Comparison of ENCODE assay signal across 16 mouse cellular contexts in genomic region chr6:31933956-31934355, GRCm38 (mm10).
A peak's percentile ranks its signal among the peaks of the same experiment; 100 is the strongest.
DNase-seq lines count a peak whose midpoint lies in the region; ATAC-seq and TF ChIP-seq lines count a peak whose summit lies in the region.
"Had no signal": no experiment of that assay in that cellular context is flagged by ENCODE, and none has a peak within 500 bp of the region (broad histone marks: within the 10 kb centered on the region; RNA-seq: fewer than 3 reads in every experiment).

No protein-coding gene starts in this region.

- H3K4me1 ChIP-seq in hindbrain, embryonic 11.5 days (replicated peaks; ENCODE audit: control insufficient read depth, insufficient read depth, low read length), result peaks cover 5% of the 10 kb centered on the region
- H3K4me1 ChIP-seq in hindbrain, embryonic 16.5 days (ENCODE audit: control insufficient read depth, insufficient read depth, low read depth, low read length), result peaks cover 5% of the 10 kb centered on the region
- H3K4me1 ChIP-seq in midbrain, embryonic 11.5 days (ENCODE audit: control insufficient read depth, insufficient read depth, low read length), result peaks cover 11% of the 10 kb centered on the region
- 0 out of 2 replicates have a peak, but pooled peaks cover 7% of the 10 kb centered on the region for H3K4me1 ChIP-seq in midbrain, postnatal 0 days (ENCODE audit: insufficient read depth, low read length)
- H3K4me1 ChIP-seq in midbrain, embryonic 13.5 days (replicated peaks), result peaks cover 19% of the 10 kb centered on the region
- H3K4me1 ChIP-seq in lung, adult 2 months (ENCODE audit: control insufficient read depth, insufficient read depth, low read length), result no peaks in the 10 kb centered on the region
- H3K4me1 ChIP-seq: stomach, embryonic 15.5 days had no signal

- H3K4me3 ChIP-seq in hindbrain, embryonic 11.5 days (ENCODE audit: low read depth, low read length), result no peak overlapping the region
- H3K4me3 ChIP-seq in hindbrain, embryonic 16.5 days (ENCODE audit: low read length), result no peak overlapping the region
- H3K4me3 ChIP-seq in midbrain, embryonic 11.5 days (ENCODE audit: low read depth, low read length), result no peak overlapping the region
- no peak overlapping the region for H3K4me3 ChIP-seq in midbrain, postnatal 0 days (ENCODE audit: low read depth, low read length)
- no peak overlapping the region for H3K4me3 ChIP-seq in midbrain, embryonic 13.5 days (replicated peaks)
- H3K4me3 ChIP-seq in lung, adult 2 months (replicated peaks; ENCODE audit: extremely low read depth, low read depth, low read length), result no peak overlapping the region
- H3K4me3 ChIP-seq: hindbrain, embryonic 15.5 days; limb, embryonic 13.5 days; stomach, embryonic 15.5 days had no signal

- H3K36me3 ChIP-seq in hindbrain, embryonic 11.5 days (ENCODE audit: control insufficient read depth, insufficient read depth, low read length), result no peaks in the 10 kb centered on the region
- H3K36me3 ChIP-seq in hindbrain, embryonic 16.5 days (ENCODE audit: control insufficient read depth, insufficient read depth, low read length), result no peaks in the 10 kb centered on the region
- H3K36me3 ChIP-seq in midbrain, embryonic 11.5 days (ENCODE audit: control insufficient read depth, insufficient read depth, low read length), result no peaks in the 10 kb centered on the region
- H3K36me3 ChIP-seq in midbrain, postnatal 0 days (ENCODE audit: insufficient read depth, low read length), result no peaks in the 10 kb centered on the region
- H3K36me3 ChIP-seq in midbrain, embryonic 13.5 days, result no peaks in the 10 kb centered on the region
- H3K36me3 ChIP-seq: hindbrain, embryonic 15.5 days; limb, embryonic 13.5 days; stomach, embryonic 15.5 days had no signal

- no peak for DNase-seq in hindbrain, embryonic 11.5 days (ENCODE audit: low spot score)
- DNase-seq in midbrain, embryonic 11.5 days (ENCODE audit: low spot score, missing footprints), result peak; percentile 83
- no peak for DNase-seq in midbrain, postnatal 0 days (ENCODE audit: low spot score)
- peak; percentile 69 for DNase-seq in R1 (ENCODE audit: low read depth, low spot score)
- DNase-seq in lung, adult 2 months, result no peak
- DNase-seq: adrenal gland, postnatal 14 days; cerebellum, adult 11-12 months; cerebellum, postnatal 25 days; gastrocnemius, postnatal 25 days had no signal

- no peaks in the 10 kb centered on the region for H3K9me3 ChIP-seq in hindbrain, embryonic 11.5 days (ENCODE audit: control insufficient read depth, low read length)
- H3K9me3 ChIP-seq in hindbrain, embryonic 16.5 days (ENCODE audit: control insufficient read depth, low read length), result no peaks in the 10 kb centered on the region
- H3K9me3 ChIP-seq in midbrain, embryonic 11.5 days (ENCODE audit: control insufficient read depth, low read length), result no peaks in the 10 kb centered on the region
- H3K9me3 ChIP-seq in midbrain, postnatal 0 days (ENCODE audit: low read length), result no peaks in the 10 kb centered on the region
- no peaks in the 10 kb centered on the region for H3K9me3 ChIP-seq in midbrain, embryonic 13.5 days
- H3K9me3 ChIP-seq: hindbrain, embryonic 15.5 days; limb, embryonic 13.5 days; stomach, embryonic 15.5 days had no signal

- no peak for ATAC-seq in hindbrain, embryonic 11.5 days (ENCODE audit: low FRiP score)
- ATAC-seq in hindbrain, embryonic 16.5 days, result no peak
- ATAC-seq in midbrain, embryonic 11.5 days (ENCODE audit: low FRiP score), result 0 out of 2 replicates have a peak, but pooled peaks have one; percentile 14
- no peak for ATAC-seq in midbrain, postnatal 0 days (ENCODE audit: low FRiP score)
- ATAC-seq in midbrain, embryonic 13.5 days, result no peak
- ATAC-seq: lung, postnatal 0 days had no signal

- no peak overlapping the region for H3K9ac ChIP-seq in hindbrain, embryonic 11.5 days (ENCODE audit: low read depth, low read length)
- H3K9ac ChIP-seq in hindbrain, embryonic 16.5 days (ENCODE audit: low read depth, low read length), result no peak overlapping the region
- H3K9ac ChIP-seq in midbrain, embryonic 11.5 days (ENCODE audit: low read length), result no peak overlapping the region
- no peak overlapping the region for H3K9ac ChIP-seq in midbrain, postnatal 0 days (replicated peaks; ENCODE audit: low read length, poor library complexity, severe bottlenecking)
- no peak overlapping the region for H3K9ac ChIP-seq in midbrain, embryonic 13.5 days (replicated peaks)
- H3K9ac ChIP-seq: hindbrain, embryonic 15.5 days; limb, embryonic 13.5 days; liver, embryonic 14.5 days; stomach, embryonic 15.5 days had no signal

- no peak for TF ChIP-seq CTCF in midbrain, postnatal 0 days (IDR thresholded peaks at IDR 0.05)
- TF ChIP-seq CTCF in lung, adult 2 months (IDR thresholded peaks at IDR 0.05; ENCODE audit: insufficient read depth, low read length), result no peak

- 74% methylated on average over 8 of the region's 8 CpGs for WGBS in hindbrain, embryonic 11.5 days
- WGBS in hindbrain, embryonic 16.5 days, result 68% methylated on average over 8 of the region's 8 CpGs
- WGBS in midbrain, embryonic 11.5 days, result 81% methylated on average over 8 of the region's 8 CpGs
- 78% methylated on average over 8 of the region's 8 CpGs for WGBS in midbrain, postnatal 0 days
- 79% methylated on average over 8 of the region's 8 CpGs for WGBS in midbrain, embryonic 13.5 days
- 78% methylated on average over 8 of the region's 8 CpGs for WGBS in lung, adult 2 months

- H3K27me3 ChIP-seq in hindbrain, embryonic 11.5 days (ENCODE audit: control insufficient read depth, insufficient read depth, low read length), result no peaks in the 10 kb centered on the region
- H3K27me3 ChIP-seq in hindbrain, embryonic 16.5 days (replicated peaks; ENCODE audit: control insufficient read depth, insufficient read depth, low read length), result no peaks in the 10 kb centered on the region
- H3K27me3 ChIP-seq in midbrain, embryonic 11.5 days (ENCODE audit: control insufficient read depth, insufficient read depth, low read length), result no peaks in the 10 kb centered on the region
- no peaks in the 10 kb centered on the region for H3K27me3 ChIP-seq in midbrain, postnatal 0 days (ENCODE audit: insufficient read depth, low read length)
- peaks cover 7% of the 10 kb centered on the region; the same call in 1 of the 2 replicates for H3K27me3 ChIP-seq in midbrain, embryonic 13.5 days
- H3K27me3 ChIP-seq: hindbrain, embryonic 15.5 days; stomach, embryonic 15.5 days had no signal

- no peak for TF ChIP-seq POLR2A in lung, adult 2 months (IDR thresholded peaks at IDR 0.05; ENCODE audit: borderline replicate concordance, extremely low read depth, low read depth, low read length)

- 0 out of 2 replicates have a peak overlapping the region, but pooled peaks have one; percentile 9 for H3K27ac ChIP-seq in hindbrain, embryonic 11.5 days (ENCODE audit: low read depth, low read length)
- no peak overlapping the region for H3K27ac ChIP-seq in hindbrain, embryonic 16.5 days (ENCODE audit: low read depth, low read length)
- no peak overlapping the region; the same call in 1 of the 2 replicates for H3K27ac ChIP-seq in midbrain, embryonic 11.5 days (ENCODE audit: low read depth, low read length)
- H3K27ac ChIP-seq in midbrain, postnatal 0 days (ENCODE audit: low read depth, low read length), result no peak overlapping the region
- peak overlapping the region; percentile 40; the same call in 1 of the 2 replicates for H3K27ac ChIP-seq in midbrain, embryonic 13.5 days
- H3K27ac ChIP-seq: hindbrain, embryonic 15.5 days; limb, embryonic 13.5 days; liver, embryonic 14.5 days; stomach, embryonic 15.5 days had no signal

- H3K4me2 ChIP-seq in hindbrain, embryonic 11.5 days (replicated peaks; ENCODE audit: low read depth, low read length), result no peak overlapping the region
- no peak overlapping the region for H3K4me2 ChIP-seq in hindbrain, embryonic 16.5 days (ENCODE audit: low read length)
- no peak overlapping the region for H3K4me2 ChIP-seq in midbrain, embryonic 11.5 days
- no peak overlapping the region for H3K4me2 ChIP-seq in midbrain, postnatal 0 days (ENCODE audit: low read depth, low read length, poor library complexity, severe bottlenecking)
- no peak overlapping the region for H3K4me2 ChIP-seq in midbrain, embryonic 13.5 days (replicated peaks)
- H3K4me2 ChIP-seq: hindbrain, embryonic 15.5 days; limb, embryonic 13.5 days; stomach, embryonic 15.5 days had no signal

Comparison
In these comparisons a context has a peak if more than half of its experiments do, and no peak if none do; other contexts are left out.
1. DNase-seq: peak in midbrain, embryonic 11.5 days (single experiment) and R1 (single experiment); none in hindbrain, embryonic 11.5 days (single experiment), midbrain, postnatal 0 days (single experiment) and lung, adult 2 months (single experiment).
2. H3K27ac ChIP-seq: peak in hindbrain, embryonic 11.5 days (single experiment) and midbrain, embryonic 13.5 days (single experiment); none in hindbrain, embryonic 16.5 days (single experiment), midbrain, embryonic 11.5 days (single experiment) and midbrain, postnatal 0 days (single experiment).